Mouse (Mus musculus) liver, embryonic 14.5 days (tissue): ENCODE data around the gene Gpc1. TPM values are rescaled to one million over a fixed set of nuclear protein-coding genes. Genes with fewer than 3 reads are reported as not detected.
A peak's percentile ranks its signal among the peaks of the same experiment; 100 is the strongest.

Experiments
- ATAC-seq: fragments of 200-750 bp; cut with Nextera tagmentation; 2 replicates; pipeline ENCODE4 v1.8.0; 2017; ENCODE audit warnings: moderate number of reproducible peaks, mild to moderate bottlenecking, moderate library complexity; ENCODE audit not compliant: insufficient read depth
- DNase-seq, 3 experiments: peaks; one replicate each; pipeline ENCODE4 v3.0.0-alpha.2; 2012 to 2013; ENCODE audit warnings: low read depth in 3 of 3, low spot score in 3 of 3
- H3K27ac ChIP-seq: fragments of 300-500 bp; sonication (generic); 2 replicates; pipeline ENCODE4 v1.5.1; 2014; ENCODE audit warnings: moderate library complexity, mild to moderate bottlenecking, control low read depth, inconsistent platforms
- H3K27me3 ChIP-seq: fragments of 300-500 bp; sonication (generic); 2 replicates; pipeline ENCODE4 v1.6.1; 2014; ENCODE audit warnings: mild to moderate bottlenecking, low read length, moderate library complexity; ENCODE audit not compliant: control insufficient read depth, insufficient read depth
- H3K36me3 ChIP-seq: fragments of 300-500 bp; sonication (generic); replicated peaks from 2 replicates; pipeline ENCODE4 v1.6.1; 2014; ENCODE audit warnings: low read depth; ENCODE audit not compliant: control insufficient read depth, insufficient read depth
- H3K4me1 ChIP-seq, 2 experiments: fragments of 200-500 bp in 1 of 2; fragments of 300-500 bp in 1 of 2; sonication (generic) in 1 of 2; replicated peaks; 2 replicates each; pipeline ENCODE4 v1.6.1; 2012 to 2014; ENCODE audit warnings: antibody characterized with exemption in 1 of 2, inconsistent platforms in 1 of 2, low read length in 1 of 2; ENCODE audit not compliant: control insufficient read depth in 2 of 2, insufficient read depth in 2 of 2
- H3K4me2 ChIP-seq: fragments of 300-500 bp; sonication (generic); 2 replicates; pipeline ENCODE4 v1.6.1; 2014; ENCODE audit warnings: low read depth, mild to moderate bottlenecking, control low read depth, moderate library complexity
- H3K4me3 ChIP-seq, 2 experiments: fragments of 200-500 bp in 1 of 2; fragments of 300-500 bp in 1 of 2; sonication (generic) in 1 of 2; 2 replicates each; pipeline ENCODE4 v1.5.1; 2012 to 2014; ENCODE audit warnings: low read depth in 2 of 2, low read length in 2 of 2, mild to moderate bottlenecking in 2 of 2, control low read depth in 1 of 2, inconsistent platforms in 1 of 2, moderate library complexity in 1 of 2; ENCODE audit not compliant: insufficient read depth in 1 of 2
- H3K9ac ChIP-seq: fragments of 300-500 bp; sonication (generic); replicated peaks from 2 replicates; pipeline ENCODE4 v1.6.1; 2014; ENCODE audit warnings: mild to moderate bottlenecking, control low read depth, moderate library complexity
- H3K9me3 ChIP-seq: fragments of 300-500 bp; sonication (generic); 2 replicates; pipeline ENCODE4 v1.6.1; 2016; ENCODE audit warnings: low read length, mixed read lengths; ENCODE audit not compliant: control insufficient read depth
- CTCF ChIP-seq: IDR thresholded peaks from 2 replicates; pipeline ENCODE4 v1.5.1; 2016; ENCODE audit warnings: antibody characterized with exemption, low read depth, control low read depth
- EP300 ChIP-seq: IDR thresholded peaks from 2 replicates; pipeline ENCODE4 v1.6.1; 2016; ENCODE audit warnings: antibody characterized with exemption, low read depth
- WGBS: fragments of 180-500 bp; shearing (Covaris S2); extraction: QIAGEN DNeasy Blood & Tissue Kit; methylation state at CpG from one replicate; pipeline ENCODE4 v1.1.7; 2014; ENCODE audit not compliant: insufficient replicate concordance; 5-methylcytosine and 5-hydroxymethylcytosine counted together
- polyA plus RNA-seq, 2 experiments: library from polyadenylated mRNA; depleted of rRNA in 1 of 2; stranded (reverse) in 1 of 2; unstranded in 1 of 2; fragments of >200 nt; fragmentation: Nextera tagmentation in 1 of 2; extraction: Ambion mirVana in 1 of 2; gene quantifications; 2 replicates each; pipeline versions ENCODE4 v1.2.1 to v1.2.3; 2012 to 2014

Gene Gpc1
- 1.6 and 1.7 TPM in 2 replicates for polyA plus RNA-seq (2012; rRNA removed)
- 1.8 and 2.1 TPM in 2 replicates for polyA plus RNA-seq (2014; fragmentation: Nextera tagmentation; extraction: Ambion mirVana)

GRCm38 (mm10) chr1:92831188-92832001, at the start of gene Gpc1:
TSS of gene Gpc1 (plus strand) at chr1:92831645.
- TF ChIP-seq CTCF (no peak), EP300 (no peak)

GRCm38 (mm10) chr1:92781862-92782261, 49.6 kb upstream of the Gpc1 start:
- no peak for DNase-seq
- Histone ChIP-seq H3K9me3 (no peaks in the 10 kb centered on the region), H3K4me1 (no peaks in the 10 kb centered on the region), H3K27me3 (no peaks in the 10 kb centered on the region), H3K9ac (no peak overlapping the region), H3K4me3 (no peak overlapping the region), H3K4me2 (no peak overlapping the region), H3K36me3 (no peaks in the 10 kb centered on the region), H3K27ac (no peak overlapping the region)
- no peak for ATAC-seq
- 52% methylated on average over 4 of the region's 4 CpGs for WGBS
- no peak for TF ChIP-seq CTCF
- no peak for TF ChIP-seq EP300

More at GRCm38 (mm10) chr1:92831188-92832001, at the start of gene Gpc1:
- ATAC-seq (peak; percentile 60; the same call in 1 of the 2 replicates), DNase-seq (no peak)
- Histone ChIP-seq H3K27ac (no peak within 1 kb of the TSS), H3K36me3 (no peaks in the 10 kb centered on the region), H3K9me3 (no peaks in the 10 kb centered on the region), H3K4me2 (peak within 1 kb of the TSS; percentile 60), H3K4me3 (peak within 1 kb of the TSS; percentile 49 to 52), H3K27me3 (peaks cover 41% of the 10 kb centered on the region), H3K9ac (no peak within 1 kb of the TSS; the same call in 1 of the 2 replicates), H3K4me1 (no peaks in the 10 kb centered on the region)
- under 1% methylated on average over 78 of the region's 99 CpGs for WGBS

- no peak for TF ChIP-seq CTCF
- TF ChIP-seq EP300 = no peak
Measured at GRCm38 (mm10) chr1:92782587-92782986, 48.9 kb upstream of the Gpc1 start.

GRCm38 (mm10) chr1:92787221-92787620, 44.2 kb upstream of the Gpc1 start:
- no peak for DNase-seq
- 75% methylated on average over 8 of the region's 8 CpGs for WGBS
- H3K27ac ChIP-seq = no peak overlapping the region

More at GRCm38 (mm10) chr1:92782587-92782986, 48.9 kb upstream of the Gpc1 start:
- ATAC-seq (no peak), DNase-seq (no peak)
- H3K9me3 ChIP-seq = no peaks in the 10 kb centered on the region
- H3K36me3 ChIP-seq = no peaks in the 10 kb centered on the region
- H3K9ac ChIP-seq = no peak overlapping the region
- no peak overlapping the region for H3K27ac ChIP-seq
- no peak overlapping the region for H3K4me2 ChIP-seq
- no peaks in the 10 kb centered on the region for H3K4me1 ChIP-seq
- WGBS = 46% methylated on average over 6 of the region's 6 CpGs
- H3K4me3 ChIP-seq = no peak overlapping the region
- no peaks in the 10 kb centered on the region for H3K27me3 ChIP-seq

GRCm38 (mm10) chr1:92788049-92788448, 43.4 kb upstream of the Gpc1 start:
- ATAC-seq (no peak), DNase-seq (no peak)
- 50% methylated on average over 7 of the region's 7 CpGs for WGBS
- no peak overlapping the region for H3K27ac ChIP-seq
- no peaks in the 10 kb centered on the region for H3K36me3 ChIP-seq
- no peak overlapping the region for H3K4me2 ChIP-seq
- H3K4me1 ChIP-seq = no peaks in the 10 kb centered on the region
- no peaks in the 10 kb centered on the region for H3K27me3 ChIP-seq
- no peak overlapping the region for H3K9ac ChIP-seq
- H3K4me3 ChIP-seq = no peak overlapping the region
- no peaks in the 10 kb centered on the region for H3K9me3 ChIP-seq
- no peak for TF ChIP-seq EP300
- no peak for TF ChIP-seq CTCF

More at GRCm38 (mm10) chr1:92787221-92787620, 44.2 kb upstream of the Gpc1 start:
- no peaks in the 10 kb centered on the region for H3K36me3 ChIP-seq
- H3K9me3 ChIP-seq = no peaks in the 10 kb centered on the region
- no peak for ATAC-seq
- H3K4me3 ChIP-seq = no peak overlapping the region
- TF ChIP-seq CTCF (no peak), EP300 (no peak)
- no peak overlapping the region for H3K4me2 ChIP-seq
- H3K4me1 ChIP-seq = no peaks in the 10 kb centered on the region
- H3K9ac ChIP-seq = no peak overlapping the region
- no peaks in the 10 kb centered on the region for H3K27me3 ChIP-seq
